Mouse (Mus musculus) heart, embryonic 16.5 days (tissue): ENCODE data around the gene Lmcd1. TPM values are rescaled to one million over a fixed set of nuclear protein-coding genes. Genes with fewer than 3 reads are reported as not detected.
A peak's percentile ranks its signal among the peaks of the same experiment; 100 is the strongest.

Source experiments
- ATAC-seq: fragments of 200-750 bp; cut with Nextera tagmentation; replicated peaks from 2 replicates; pipeline ENCODE4 v1.8.0; 2017; ENCODE audit warnings: moderate number of reproducible peaks; ENCODE audit not compliant: insufficient read depth, low FRiP score; ENCODE audit errors: extremely low read depth
- H3K27ac ChIP-seq: fragments of 300-500 bp; sonication (generic); 2 replicates; pipeline ENCODE4 v1.5.1; 2014; ENCODE audit warnings: mild to moderate bottlenecking, low read length, control low read depth, moderate library complexity
- H3K27me3 ChIP-seq: fragments of 300-500 bp; sonication (generic); 2 replicates; pipeline ENCODE4 v1.6.1; 2014; ENCODE audit warnings: low read length, mixed read lengths; ENCODE audit not compliant: control insufficient read depth, insufficient read depth
- H3K36me3 ChIP-seq: fragments of 300-500 bp; sonication (generic); 2 replicates; pipeline ENCODE4 v1.6.1; 2014; ENCODE audit not compliant: control insufficient read depth, insufficient read depth
- H3K4me1 ChIP-seq: fragments of 300-500 bp; sonication (generic); 2 replicates; pipeline ENCODE4 v1.6.1; 2014; ENCODE audit warnings: low read length, mixed read lengths; ENCODE audit not compliant: control insufficient read depth, insufficient read depth
- H3K4me2 ChIP-seq: fragments of 300-500 bp; sonication (generic); 2 replicates; pipeline ENCODE4 v1.6.1; 2014; ENCODE audit warnings: low read depth, mild to moderate bottlenecking, control low read depth, low read length
- H3K4me3 ChIP-seq: fragments of 300-500 bp; sonication (generic); 2 replicates; pipeline ENCODE4 v1.5.1; 2014; ENCODE audit warnings: mild to moderate bottlenecking, control low read depth, low read length
- H3K9ac ChIP-seq: fragments of 300-500 bp; sonication (generic); 2 replicates; pipeline ENCODE4 v1.6.1; 2014; ENCODE audit warnings: low read length, control low read depth
- H3K9me3 ChIP-seq: fragments of 300-500 bp; sonication (generic); replicated peaks from 2 replicates; pipeline ENCODE4 v1.6.1; 2016; ENCODE audit warnings: low read length; ENCODE audit not compliant: control insufficient read depth
- WGBS: fragments of 180-500 bp; shearing (Covaris S2); extraction: QIAGEN DNeasy Blood & Tissue Kit; methylation state at CpG from one replicate; pipeline ENCODE4 v1.1.7; 2014; 5-methylcytosine and 5-hydroxymethylcytosine counted together
- polyA plus RNA-seq: library from polyadenylated mRNA; unstranded; fragments of >200 nt; fragmentation: Nextera tagmentation; extraction: Ambion mirVana; gene quantifications from 2 replicates; pipeline ENCODE4 v1.2.1, GENCODE M21; 2015

Lmcd1 gene
- polyA plus RNA-seq, 1 experiment from 2014 or later = 60.2 TPM

DNA sequence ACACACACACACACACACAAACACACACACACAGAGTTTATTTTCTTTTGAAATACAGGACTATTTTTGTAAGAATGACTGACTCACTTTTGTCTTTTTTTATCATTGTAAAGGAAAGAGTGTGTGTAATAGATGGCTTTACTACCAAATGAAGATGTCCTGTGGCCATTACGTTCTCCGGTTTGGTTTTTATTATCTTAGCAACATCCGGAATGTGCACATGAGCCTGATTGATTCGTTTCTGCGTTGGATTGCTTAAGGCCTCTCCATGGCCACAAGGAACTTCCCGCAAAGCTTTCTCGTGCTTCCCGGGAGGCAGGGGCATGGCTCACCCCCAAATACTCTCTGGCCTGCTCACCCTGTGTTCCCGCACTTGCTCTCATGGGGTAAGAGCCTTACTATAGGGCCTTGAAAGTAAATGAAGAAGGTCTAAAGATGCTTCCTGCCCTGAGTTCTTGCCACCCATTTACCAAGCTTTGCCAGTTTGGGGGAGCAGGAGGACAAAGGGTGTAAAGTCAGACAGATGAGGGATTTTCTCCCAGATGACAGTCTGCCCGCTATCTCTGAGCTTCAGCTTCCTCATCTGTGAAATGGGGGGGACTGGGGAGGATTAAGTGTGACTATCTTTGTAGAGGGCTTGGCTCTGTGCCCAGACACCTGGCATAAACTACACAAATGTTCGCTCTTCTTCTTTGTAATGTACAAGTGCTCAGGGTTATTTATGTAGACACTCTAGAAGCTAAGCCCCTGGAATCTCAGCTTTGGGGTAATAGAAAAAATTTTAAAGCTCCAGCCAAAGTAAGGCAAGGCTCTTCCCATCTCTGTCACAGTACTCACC, 18.0 kb upstream of the Lmcd1 start:
- H3K27me3 ChIP-seq = no peaks in the 10 kb centered on the region
- H3K27ac ChIP-seq = peak overlapping the region; percentile 48
- H3K9me3 ChIP-seq = no peaks in the 10 kb centered on the region
- ATAC-seq = peak; percentile 18; the same call in 1 of the 2 replicates
- no peaks in the 10 kb centered on the region for H3K36me3 ChIP-seq
- H3K9ac ChIP-seq = no peak overlapping the region
- WGBS = 61% methylated on average over 11 of the region's 11 CpGs
- H3K4me2 ChIP-seq = no peak overlapping the region
- H3K4me3 ChIP-seq = no peak overlapping the region
- H3K4me1 ChIP-seq = peaks cover 15% of the 10 kb centered on the region

DNA sequence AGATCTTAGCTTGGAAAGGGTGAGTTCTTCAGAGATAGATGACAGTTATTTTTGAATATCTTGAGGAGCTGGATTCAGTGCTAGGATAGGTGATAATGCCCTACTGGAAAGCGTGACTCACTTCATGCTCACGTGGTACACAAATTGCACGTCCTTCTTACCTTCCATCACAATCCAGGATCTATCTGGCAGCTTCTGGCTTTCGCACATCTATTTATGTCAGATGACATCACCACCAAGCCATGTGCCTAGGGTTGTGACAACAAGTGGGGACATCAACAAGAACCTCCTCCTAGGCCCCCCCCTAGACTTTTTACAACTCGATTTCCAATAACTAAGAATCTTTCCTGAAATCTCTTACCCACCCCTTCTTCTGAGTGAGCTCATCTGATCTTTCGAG, 17.0 kb upstream of the Lmcd1 start:
- ATAC-seq = peak; percentile 63
- Histone ChIP-seq H3K27ac (no peak overlapping the region), H3K36me3 (no peaks in the 10 kb centered on the region), H3K4me1 (peaks cover 15% of the 10 kb centered on the region), H3K4me3 (no peak overlapping the region), H3K27me3 (no peaks in the 10 kb centered on the region), H3K9me3 (no peaks in the 10 kb centered on the region), H3K9ac (no peak overlapping the region), H3K4me2 (no peak overlapping the region)
- WGBS = 48% methylated on average over 6 of the region's 6 CpGs

DNA sequence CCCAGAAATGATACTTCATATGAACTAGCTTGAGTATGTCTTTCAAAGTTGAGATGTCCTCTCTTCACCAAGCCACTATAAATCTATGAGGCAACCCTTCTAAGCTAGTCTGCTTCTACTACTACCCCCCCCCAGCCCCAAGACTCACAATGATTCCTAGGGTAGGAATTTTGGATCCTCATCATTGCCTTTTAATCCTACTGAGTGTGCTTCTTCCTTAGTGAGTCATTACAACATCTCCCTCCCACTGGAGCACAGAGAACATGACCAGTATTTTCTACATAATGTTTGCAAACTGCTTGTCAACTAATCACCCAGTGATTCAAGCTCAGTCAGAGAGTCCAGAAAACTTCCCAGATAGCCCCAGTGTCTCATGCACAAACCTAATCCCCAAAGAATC, 12.5 kb upstream of the Lmcd1 start:
- H3K27me3 ChIP-seq = no peaks in the 10 kb centered on the region
- no peak overlapping the region for H3K9ac ChIP-seq
- H3K9me3 ChIP-seq = no peaks in the 10 kb centered on the region
- H3K4me3 ChIP-seq = no peak overlapping the region
- H3K4me2 ChIP-seq = no peak overlapping the region
- H3K36me3 ChIP-seq = no peaks in the 10 kb centered on the region
- no peak overlapping the region for H3K27ac ChIP-seq
- no peak for ATAC-seq
- peaks cover 8% of the 10 kb centered on the region for H3K4me1 ChIP-seq

GRCm38 (mm10) chr6:112264321-112264720, 9.2 kb upstream of the Lmcd1 start:
- H3K9ac ChIP-seq = no peak overlapping the region
- no peaks in the 10 kb centered on the region for H3K36me3 ChIP-seq
- no peak overlapping the region for H3K4me2 ChIP-seq
- H3K27me3 ChIP-seq = no peaks in the 10 kb centered on the region
- no peak for ATAC-seq
- no peak overlapping the region for H3K27ac ChIP-seq
- 88% methylated on average over 1 of the region's 1 CpGs for WGBS
- H3K4me1 ChIP-seq = peaks cover 2% of the 10 kb centered on the region; the same call in 1 of the 2 replicates
- no peaks in the 10 kb centered on the region for H3K9me3 ChIP-seq
- no peak overlapping the region for H3K4me3 ChIP-seq

GRCm38 (mm10) chr6:112266631-112267030, 6.9 kb upstream of the Lmcd1 start:
- H3K36me3 ChIP-seq = no peaks in the 10 kb centered on the region
- no peak for ATAC-seq
- 45% methylated on average over 1 of the region's 1 CpGs for WGBS

DNA sequence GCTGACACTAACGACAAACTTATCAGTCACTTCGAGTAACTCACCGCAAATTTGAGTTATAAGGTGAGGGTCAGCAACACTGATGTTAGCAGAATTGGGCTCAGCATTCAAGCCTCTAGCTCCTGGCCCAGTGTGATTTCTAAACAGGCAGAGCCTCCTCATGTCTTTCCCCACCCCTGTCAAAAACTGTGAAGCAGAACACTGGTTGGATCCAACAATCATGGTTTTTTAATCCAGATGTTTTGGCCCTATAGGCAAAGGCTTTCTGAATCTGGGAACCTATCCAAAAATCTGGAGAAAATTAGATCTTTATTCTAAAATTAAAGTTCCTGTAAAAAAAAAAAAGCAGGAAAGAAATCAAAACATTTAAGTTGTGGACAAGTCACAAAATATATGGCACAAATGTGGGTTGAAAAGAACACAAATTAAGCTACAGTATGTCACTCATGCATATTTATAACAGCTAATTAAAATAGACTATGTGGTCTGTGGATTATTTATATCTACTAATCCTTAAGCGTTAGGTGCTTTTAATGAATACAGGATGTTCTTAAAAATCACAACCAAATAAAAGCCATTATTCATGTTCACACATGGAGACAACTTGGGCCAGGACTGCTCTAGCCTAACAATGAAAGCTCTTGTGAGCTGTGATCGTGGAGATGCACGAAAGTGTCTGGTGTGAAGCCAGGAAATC, 5.7 kb upstream of the Lmcd1 start:
- ATAC-seq = no peak
- Histone ChIP-seq H3K27ac (peak overlapping the region; percentile 31; the same call in 1 of the 2 replicates), H3K4me3 (no peak overlapping the region), H3K4me1 (peaks cover 4% of the 10 kb centered on the region), H3K9me3 (no peaks in the 10 kb centered on the region), H3K27me3 (no peaks in the 10 kb centered on the region), H3K36me3 (no peaks in the 10 kb centered on the region), H3K9ac (no peak overlapping the region), H3K4me2 (no peak overlapping the region)
- WGBS = 65% methylated on average over 6 of the region's 6 CpGs

More at GRCm38 (mm10) chr6:112266631-112267030, 6.9 kb upstream of the Lmcd1 start:
- H3K4me2 ChIP-seq = no peak overlapping the region
- no peak overlapping the region for H3K9ac ChIP-seq
- H3K27ac ChIP-seq = no peak overlapping the region
- peaks cover 2% of the 10 kb centered on the region; the same call in 1 of the 2 replicates for H3K4me1 ChIP-seq
- H3K9me3 ChIP-seq = no peaks in the 10 kb centered on the region
- H3K27me3 ChIP-seq = no peaks in the 10 kb centered on the region
- H3K4me3 ChIP-seq = no peak overlapping the region

DNA sequence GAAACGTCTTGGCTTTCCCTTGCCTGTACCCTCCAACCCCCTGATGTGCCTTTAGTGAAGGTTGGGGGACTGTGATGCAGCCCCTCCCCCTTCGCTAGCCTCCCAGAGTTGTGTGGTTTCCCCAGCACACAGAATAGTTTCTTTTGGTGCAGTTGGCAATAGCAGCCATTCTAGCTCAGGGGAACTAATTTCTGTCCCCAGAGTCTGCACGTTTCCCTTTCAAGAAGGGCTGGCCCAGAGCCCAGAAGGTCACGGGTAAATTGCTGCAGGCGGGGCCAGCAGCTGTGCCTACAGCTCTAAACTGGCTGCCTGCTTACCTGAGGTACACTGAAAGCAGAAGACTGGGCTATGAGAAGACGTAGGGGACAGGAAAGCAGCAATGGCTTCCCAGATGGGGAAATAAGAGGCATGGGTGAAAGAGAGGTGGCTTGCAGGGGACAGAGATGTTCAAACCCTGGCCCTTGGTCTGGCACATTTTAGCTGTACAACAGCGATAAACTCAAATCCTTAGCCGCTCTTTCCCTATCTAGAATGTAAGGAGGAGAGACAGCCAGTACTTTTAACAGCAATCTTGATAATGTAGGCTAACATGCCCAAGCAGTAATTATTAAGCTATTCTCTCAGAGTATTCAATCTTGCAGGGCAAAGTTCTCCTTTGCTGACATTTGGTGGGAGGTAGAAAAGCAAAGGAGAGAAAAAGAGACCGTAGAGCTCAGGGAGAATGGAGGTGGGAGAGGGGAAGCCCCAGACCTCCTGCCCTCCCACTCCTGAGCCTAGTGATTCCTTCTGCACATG, 900 bp downstream of the Lmcd1 start:
- H3K4me1 ChIP-seq = peaks cover 28% of the 10 kb centered on the region
- no peaks in the 10 kb centered on the region for H3K36me3 ChIP-seq
- H3K27ac ChIP-seq = peak overlapping the region; percentile 98
- H3K27me3 ChIP-seq = no peaks in the 10 kb centered on the region
- peak overlapping the region; percentile 64 for H3K4me3 ChIP-seq
- WGBS = 21% methylated on average over 9 of the region's 9 CpGs
- no peaks in the 10 kb centered on the region for H3K9me3 ChIP-seq
- H3K9ac ChIP-seq = peak overlapping the region; percentile 78
- peak; percentile 64 for ATAC-seq
- H3K4me2 ChIP-seq = peak overlapping the region; percentile 85

DNA sequence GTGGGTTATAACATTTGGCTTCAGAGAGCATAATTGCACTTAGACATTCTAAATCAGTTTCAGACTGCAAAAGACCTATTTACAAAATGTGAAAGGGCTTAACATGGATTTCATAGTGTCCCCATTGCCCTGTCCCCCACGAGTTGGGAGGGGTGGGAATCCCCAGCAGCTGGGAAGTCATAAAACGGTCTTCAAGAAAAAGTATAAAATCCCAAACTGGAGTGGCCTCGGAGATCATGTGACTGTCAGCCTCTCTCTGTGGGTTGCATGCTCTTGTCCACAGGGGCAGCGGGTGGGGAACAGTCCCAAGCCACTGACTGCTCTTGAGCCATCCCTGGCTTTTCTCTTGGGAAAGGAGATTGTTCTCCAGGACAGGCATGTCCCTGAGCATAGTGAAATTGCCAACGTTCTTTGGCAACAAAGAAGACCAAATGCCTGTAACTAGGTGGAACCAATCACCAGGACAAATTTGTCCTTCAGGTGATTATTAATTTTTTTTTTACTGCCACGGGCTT, 2.2 kb downstream of the Lmcd1 start:
- H3K9ac ChIP-seq = peak overlapping the region; percentile 9; the same call in 1 of the 2 replicates
- H3K9me3 ChIP-seq = no peaks in the 10 kb centered on the region
- no peak overlapping the region; the same call in 1 of the 2 replicates for H3K4me3 ChIP-seq
- no peaks in the 10 kb centered on the region for H3K36me3 ChIP-seq
- H3K27ac ChIP-seq = no peak overlapping the region
- no peak for ATAC-seq
- peaks cover 28% of the 10 kb centered on the region for H3K4me1 ChIP-seq
- H3K4me2 ChIP-seq = peak overlapping the region; percentile 85
- no peaks in the 10 kb centered on the region for H3K27me3 ChIP-seq
- WGBS = 80% methylated on average over 6 of the region's 6 CpGs
